Mouse (Mus musculus) small intestine, adult 2 months (tissue): Measurements from ENCODE around the gene E2f2.

Source experiments
- CTCF ChIP-seq: fragments of 200-500 bp; IDR thresholded peaks from 2 replicates; pipeline ENCODE4 v1.5.1; 2012; ENCODE audit warnings: low read depth, mild to moderate bottlenecking, control low read depth, inconsistent platforms, low read length, moderate library complexity, mixed read lengths; ENCODE audit not compliant: insufficient replicate concordance, insufficient read length; ENCODE audit errors: extremely low read depth
- POLR2A ChIP-seq: fragments of 200-500 bp; IDR thresholded peaks from 2 replicates; pipeline ENCODE4 v1.6.1; 2012; ENCODE audit warnings: low read depth, mild to moderate bottlenecking, control low read depth, inconsistent platforms, low read length, moderate library complexity

DNA sequence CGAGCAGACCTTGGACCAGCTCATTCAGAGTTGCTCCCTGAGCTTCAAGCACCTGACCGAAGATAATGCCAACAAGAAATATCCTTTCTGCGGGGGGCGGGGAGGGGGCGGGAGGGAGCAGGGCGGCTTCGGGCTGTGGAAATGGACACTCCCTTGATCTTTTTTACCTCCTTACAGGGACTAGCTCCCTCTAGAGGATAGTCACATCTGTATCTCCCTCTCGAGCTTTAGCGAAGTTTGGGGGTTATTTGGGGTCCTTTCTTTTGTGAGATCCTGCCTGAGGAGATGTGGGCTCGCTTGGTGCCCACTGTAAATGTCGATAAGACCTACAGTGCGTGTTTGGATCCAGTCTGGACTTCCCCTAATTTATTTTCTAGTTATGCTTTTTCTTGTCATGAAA lies 9.2 kb downstream of the E2f2 start:
- TF ChIP-seq CTCF (no peak), POLR2A (no peak)
